Mouse (Mus musculus) testis, adult 2 months (tissue): ENCODE measurements around the gene Poln. TPM values are rescaled to one million over a fixed set of nuclear protein-coding genes. Genes with fewer than 3 reads are reported as not detected.
A peak's percentile ranks its signal among the peaks of the same experiment; 100 is the strongest.

Source experiments
- H3K27ac ChIP-seq: fragments of 200-500 bp; 2 replicates; pipeline ENCODE4 v1.5.1; 2012; ENCODE audit warnings: low read depth, low read length; ENCODE audit not compliant: control insufficient read depth, insufficient read depth
- H3K27me3 ChIP-seq: fragments of 200-500 bp; 2 replicates; pipeline ENCODE4 v1.6.1; 2012; ENCODE audit warnings: mild to moderate bottlenecking, low read length, moderate library complexity; ENCODE audit not compliant: control insufficient read depth, insufficient read depth
- H3K36me3 ChIP-seq: fragments of 200-500 bp; 2 replicates; pipeline ENCODE4 v1.6.1; 2012; ENCODE audit warnings: mild to moderate bottlenecking, low read length; ENCODE audit not compliant: control insufficient read depth, insufficient read depth
- H3K4me1 ChIP-seq: fragments of 200-500 bp; 2 replicates; pipeline ENCODE4 v1.6.1; 2012; ENCODE audit warnings: low read length; ENCODE audit not compliant: control insufficient read depth, insufficient read depth
- H3K4me3 ChIP-seq: fragments of 200-500 bp; 2 replicates; pipeline ENCODE4 v1.5.1; 2012; ENCODE audit warnings: low read depth, mild to moderate bottlenecking, low read length, moderate library complexity, mixed read lengths; ENCODE audit not compliant: control insufficient read depth
- CTCF ChIP-seq: fragments of 200-500 bp; IDR thresholded peaks from 2 replicates; pipeline ENCODE4 v1.5.1; 2012; ENCODE audit warnings: low read depth, mild to moderate bottlenecking, inconsistent platforms, low read length, moderate library complexity; ENCODE audit not compliant: control insufficient read depth, insufficient read depth, insufficient replicate concordance
- POLR2A ChIP-seq: fragments of 200-500 bp; IDR thresholded peaks from 2 replicates; pipeline ENCODE4 v1.6.1; 2012; ENCODE audit warnings: low read depth, mild to moderate bottlenecking, inconsistent platforms, low read length, moderate library complexity; ENCODE audit not compliant: control insufficient read depth
- polyA plus RNA-seq: library from polyadenylated mRNA; depleted of rRNA; stranded (reverse); fragments of >200 nt; gene quantifications from 2 replicates; pipeline ENCODE4 v1.2.3, GENCODE M21; 2012; rRNA removed

The Poln gene
- 18.6 and 20.9 TPM in 2 replicates for polyA plus RNA-seq

DNA sequence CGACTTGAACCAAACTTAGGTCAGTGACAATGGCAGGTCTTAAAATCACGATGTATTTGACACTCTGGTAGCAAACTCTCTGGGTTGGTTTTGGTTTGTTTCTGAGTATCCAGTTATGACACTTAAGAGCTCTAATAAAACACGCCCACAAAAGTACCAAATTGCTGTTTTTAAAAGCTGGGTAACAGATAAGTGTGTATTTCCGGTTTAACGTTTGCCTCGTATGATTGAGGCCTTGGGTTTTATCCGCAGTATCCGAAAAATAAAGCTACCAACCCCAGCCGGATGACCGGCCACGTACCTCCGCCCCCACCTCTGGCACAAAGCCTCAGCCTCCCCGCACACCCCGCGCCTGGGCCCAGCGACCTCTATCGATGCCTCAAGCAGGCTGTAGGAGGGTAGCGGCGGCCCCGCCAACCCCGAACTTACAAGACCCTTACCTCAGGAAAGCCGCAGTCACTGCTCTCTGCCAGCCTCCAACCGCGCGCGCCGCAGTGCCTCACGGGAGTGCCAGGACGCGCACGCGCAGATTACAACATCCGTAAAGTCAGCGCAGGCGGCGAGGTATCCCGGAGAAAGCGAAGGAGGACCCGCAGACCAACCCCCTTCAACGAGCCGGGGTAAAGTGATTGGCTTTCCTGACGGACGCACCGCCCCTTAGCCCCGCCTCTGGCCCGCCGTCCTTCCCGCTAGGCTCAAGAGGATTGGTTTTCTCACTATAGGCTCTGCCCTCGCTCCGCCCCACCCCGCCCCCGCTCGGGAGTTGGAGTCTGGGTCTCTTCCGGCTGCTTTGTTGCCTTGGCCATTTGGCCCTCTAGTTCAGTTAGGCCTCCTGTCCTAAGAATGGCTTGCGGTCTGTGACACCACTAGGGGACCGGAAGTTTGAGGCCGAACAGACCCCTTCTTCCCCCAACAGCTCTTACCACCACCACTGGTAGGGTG lies at the start of gene Poln, which contains the start of gene Haus3:
Gene Poln (minus strand): TSS at position 499 of the 942 bp plus-strand sequence.
Gene Haus3 (minus strand): TSS at position 578 of the 942 bp plus-strand sequence.
- Histone ChIP-seq H3K4me1 (peaks cover 6% of the 10 kb centered on the region), H3K27ac (peak within 1 kb of the TSS; percentile 93), H3K4me3 (peak within 1 kb of the TSS; percentile 98), H3K27me3 (no peaks in the 10 kb centered on the region), H3K36me3 (no peaks in the 10 kb centered on the region)
- TF ChIP-seq POLR2A: peak; percentile 82
- no peak for TF ChIP-seq CTCF

DNA sequence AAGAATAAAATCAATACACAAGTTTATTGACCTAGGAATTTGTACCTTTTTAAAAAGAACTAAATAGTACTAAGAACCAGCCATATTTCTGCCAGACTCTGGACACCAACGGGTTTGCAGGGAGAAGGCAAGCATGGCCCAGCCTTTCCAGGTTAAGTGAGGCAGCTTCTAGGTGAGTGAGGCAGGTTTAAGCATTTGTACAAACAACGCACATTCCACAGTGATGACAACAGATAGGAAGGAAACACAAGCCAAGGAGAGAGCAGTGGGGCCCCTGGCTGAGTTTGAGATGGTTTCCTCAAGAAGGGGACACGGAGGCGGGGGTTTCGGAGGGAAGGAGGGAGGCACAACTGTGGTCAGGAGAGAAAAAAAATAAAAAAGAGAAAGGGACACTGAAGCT lies 49.4 kb upstream of the Poln start:
- no peaks in the 10 kb centered on the region for H3K36me3 ChIP-seq
- no peak for TF ChIP-seq POLR2A
- TF ChIP-seq CTCF: no peak
- no peak overlapping the region for H3K27ac ChIP-seq
- H3K4me3 ChIP-seq: no peak overlapping the region
- H3K27me3 ChIP-seq: no peaks in the 10 kb centered on the region
- no peaks in the 10 kb centered on the region for H3K4me1 ChIP-seq

DNA sequence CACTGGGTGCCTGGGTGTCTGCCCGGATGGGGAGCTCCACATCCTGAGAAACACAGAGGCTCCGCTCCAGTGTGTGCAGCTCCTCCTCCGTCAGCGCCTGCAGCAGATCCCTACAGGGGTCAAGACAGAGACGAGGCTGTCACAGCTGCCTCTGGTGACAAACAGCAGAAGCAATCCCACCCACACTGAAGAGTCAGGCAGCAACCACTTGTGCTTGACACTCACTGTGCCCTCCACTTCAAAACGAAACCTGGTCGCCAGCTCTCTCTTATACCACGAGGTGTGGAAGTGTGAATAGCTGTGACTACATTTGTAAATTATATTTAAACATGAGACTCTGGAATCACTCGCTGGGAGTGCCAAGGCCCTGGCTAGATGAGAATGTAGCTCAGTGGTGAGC lies 48.5 kb upstream of the Poln start:
- no peaks in the 10 kb centered on the region for H3K36me3 ChIP-seq
- no peak overlapping the region for H3K4me3 ChIP-seq
- TF ChIP-seq CTCF (no peak), POLR2A (no peak)
- no peaks in the 10 kb centered on the region for H3K4me1 ChIP-seq
- no peak overlapping the region for H3K27ac ChIP-seq
- no peaks in the 10 kb centered on the region for H3K27me3 ChIP-seq

DNA sequence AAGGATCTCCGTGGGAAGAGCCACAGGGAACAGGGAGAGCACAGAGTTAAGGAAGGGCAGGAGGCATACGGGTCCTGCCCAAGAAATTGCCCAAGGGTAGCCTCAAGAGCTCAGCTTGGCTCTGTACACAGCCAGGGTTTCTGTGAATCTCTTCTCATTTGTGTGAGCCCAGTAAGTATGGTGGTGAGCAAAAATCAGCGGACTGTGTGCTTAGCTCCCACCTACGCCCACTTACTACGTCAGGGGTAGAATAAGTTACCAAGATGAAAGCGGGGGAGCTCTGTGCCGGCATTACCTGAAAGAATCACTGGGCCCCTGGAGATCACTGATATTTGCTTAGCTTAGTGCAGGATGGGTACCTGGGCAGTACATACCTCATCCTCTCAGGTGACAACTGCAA lies 46.8 kb upstream of the Poln start:
- H3K36me3 ChIP-seq: no peaks in the 10 kb centered on the region
- no peak overlapping the region for H3K27ac ChIP-seq
- TF ChIP-seq CTCF (no peak), POLR2A (no peak)
- no peaks in the 10 kb centered on the region for H3K27me3 ChIP-seq
- H3K4me3 ChIP-seq: no peak overlapping the region
- H3K4me1 ChIP-seq: no peaks in the 10 kb centered on the region

DNA sequence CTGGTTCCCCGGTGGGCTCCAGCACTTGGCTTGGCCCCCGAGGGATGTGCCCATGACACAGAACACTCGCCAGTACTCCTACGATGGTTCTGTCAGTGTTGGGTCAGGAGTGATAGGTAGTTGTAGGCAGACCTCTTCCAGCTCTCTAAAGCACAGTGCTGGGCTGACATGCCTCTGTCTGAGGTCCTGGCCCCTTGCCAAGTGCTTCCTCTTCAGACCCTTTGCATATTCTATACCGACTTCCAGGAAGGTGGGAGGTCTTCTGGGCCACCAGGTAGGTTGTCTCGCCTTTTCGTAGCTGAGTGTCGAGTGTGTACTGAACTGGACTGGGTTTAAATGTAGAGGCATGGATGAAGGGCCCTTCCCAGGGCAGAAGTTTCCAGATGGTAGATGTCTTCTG lies 44.4 kb upstream of the Poln start:
- Histone ChIP-seq H3K36me3 (no peaks in the 10 kb centered on the region), H3K4me3 (no peak overlapping the region), H3K4me1 (no peaks in the 10 kb centered on the region), H3K27ac (no peak overlapping the region), H3K27me3 (no peaks in the 10 kb centered on the region)
- TF ChIP-seq POLR2A (no peak), CTCF (no peak)

DNA sequence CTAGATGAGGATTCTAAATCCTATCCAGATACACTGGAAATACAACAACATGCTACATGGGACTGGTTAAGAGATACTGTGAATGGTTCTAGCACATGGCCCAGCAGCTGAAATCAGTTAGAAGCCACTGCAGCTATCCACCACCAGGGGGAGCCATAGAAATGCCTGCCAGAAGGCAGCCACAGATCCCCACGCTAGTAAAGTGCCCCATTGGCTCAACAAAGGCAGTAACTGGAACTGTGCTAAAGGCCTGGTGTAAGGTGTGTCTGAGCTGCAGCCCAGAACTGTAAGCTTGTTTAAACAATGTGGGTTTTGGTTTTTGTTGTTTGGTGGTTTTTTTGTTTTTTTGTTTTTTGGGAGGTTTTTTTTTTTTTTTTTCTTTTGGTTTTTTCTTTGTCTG lies 41.0 kb upstream of the Poln start:
- Histone ChIP-seq H3K27me3 (no peaks in the 10 kb centered on the region), H3K4me1 (peaks cover 2% of the 10 kb centered on the region; the same call in 1 of the 2 replicates), H3K4me3 (no peak overlapping the region), H3K27ac (no peak overlapping the region), H3K36me3 (no peaks in the 10 kb centered on the region)
- TF ChIP-seq POLR2A (no peak), CTCF (peak; percentile 88)

DNA sequence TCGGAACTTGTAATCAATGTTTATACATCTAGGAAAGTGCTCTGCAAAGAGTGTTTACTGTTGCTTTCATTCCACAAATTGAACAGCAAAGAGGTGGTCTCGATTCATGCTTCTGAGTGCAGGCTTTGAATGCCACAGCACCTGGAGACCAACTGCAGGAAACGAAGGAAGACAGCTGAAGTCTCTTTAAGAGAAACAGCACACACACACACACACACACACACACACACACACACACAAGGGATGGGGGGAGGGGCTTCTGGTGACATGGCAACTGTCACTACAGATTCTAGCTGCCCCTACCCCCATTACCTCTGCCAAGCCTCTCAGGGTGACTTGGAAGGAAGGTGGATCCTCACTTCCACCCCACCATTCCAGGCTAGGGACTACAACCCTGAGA lies 38.3 kb upstream of the Poln start:
- TF ChIP-seq CTCF: no peak
- Histone ChIP-seq H3K27me3 (no peaks in the 10 kb centered on the region), H3K4me3 (no peak overlapping the region), H3K27ac (no peak overlapping the region), H3K36me3 (no peaks in the 10 kb centered on the region), H3K4me1 (peaks cover 2% of the 10 kb centered on the region; the same call in 1 of the 2 replicates)
